Mouse (Mus musculus) lung, postnatal 10 days (tissue): ENCODE measurements around the gene Arhgef19.

Source experiments
- DNase-seq: peaks from one replicate; pipeline ENCODE4 v3.0.0; 2021

The Arhgef19 gene

DNA sequence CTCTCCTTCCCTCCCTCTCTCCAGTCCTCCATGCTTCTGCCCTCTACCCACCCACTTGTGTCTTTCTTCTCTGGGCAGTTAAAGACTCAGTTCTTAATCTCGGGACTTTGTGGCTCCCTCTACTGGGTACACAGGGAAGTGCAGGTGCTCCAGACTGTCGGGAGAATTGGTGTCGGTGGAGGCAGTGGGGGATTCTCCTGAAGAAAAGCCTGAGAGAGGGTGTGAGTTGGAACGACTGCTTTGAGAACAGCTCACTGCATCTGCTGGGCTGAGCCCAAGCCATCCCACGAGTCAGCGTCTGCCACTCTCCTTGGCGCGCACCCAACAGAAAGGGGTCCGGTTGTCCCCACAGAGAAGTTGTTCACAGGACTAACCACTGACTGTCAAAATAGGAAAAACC is 28.5 kb downstream of the Arhgef19 start:
- peak; percentile 85 for DNase-seq

DNA sequence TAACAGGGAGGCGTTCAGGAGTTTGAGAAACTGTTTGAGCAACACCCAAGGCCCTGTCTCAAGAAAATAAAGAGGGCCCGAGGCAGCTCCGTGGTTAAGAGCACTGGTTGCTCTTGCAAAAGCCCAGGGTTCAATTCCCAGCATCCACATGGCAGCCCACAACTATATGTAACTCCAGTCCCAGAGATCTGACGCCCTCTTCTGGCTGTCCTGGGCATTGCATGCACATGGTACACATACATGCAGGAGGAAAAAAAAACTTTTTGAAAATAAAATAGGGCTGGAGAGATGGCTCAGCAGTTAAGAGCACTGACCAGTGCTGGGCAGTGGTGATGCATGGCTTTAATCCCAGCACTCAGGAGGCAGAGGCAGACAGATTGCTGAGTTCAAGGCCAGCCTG is 29.1 kb downstream of the Arhgef19 start:
- DNase-seq = no peak

DNA sequence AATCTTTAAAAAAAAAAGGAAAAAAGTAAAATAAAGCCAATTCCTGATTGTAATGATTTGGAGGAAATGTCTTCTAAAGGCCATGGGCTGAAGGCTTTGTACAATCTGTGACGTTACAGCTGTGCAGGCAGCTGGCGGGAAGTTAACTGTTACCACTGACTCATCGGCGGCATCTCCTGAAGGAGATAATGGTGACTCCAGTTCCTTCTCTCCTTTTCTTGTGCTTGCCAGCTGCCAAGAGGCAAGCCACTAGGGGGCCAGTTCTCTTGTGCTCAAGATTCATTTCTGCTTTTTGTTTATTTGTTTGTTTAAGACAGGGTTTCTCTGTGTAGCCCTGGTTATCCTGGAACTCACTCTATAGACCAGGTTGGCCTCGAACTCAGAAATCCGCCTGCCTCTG is 29.8 kb downstream of the Arhgef19 start:
- no peak for DNase-seq

DNA sequence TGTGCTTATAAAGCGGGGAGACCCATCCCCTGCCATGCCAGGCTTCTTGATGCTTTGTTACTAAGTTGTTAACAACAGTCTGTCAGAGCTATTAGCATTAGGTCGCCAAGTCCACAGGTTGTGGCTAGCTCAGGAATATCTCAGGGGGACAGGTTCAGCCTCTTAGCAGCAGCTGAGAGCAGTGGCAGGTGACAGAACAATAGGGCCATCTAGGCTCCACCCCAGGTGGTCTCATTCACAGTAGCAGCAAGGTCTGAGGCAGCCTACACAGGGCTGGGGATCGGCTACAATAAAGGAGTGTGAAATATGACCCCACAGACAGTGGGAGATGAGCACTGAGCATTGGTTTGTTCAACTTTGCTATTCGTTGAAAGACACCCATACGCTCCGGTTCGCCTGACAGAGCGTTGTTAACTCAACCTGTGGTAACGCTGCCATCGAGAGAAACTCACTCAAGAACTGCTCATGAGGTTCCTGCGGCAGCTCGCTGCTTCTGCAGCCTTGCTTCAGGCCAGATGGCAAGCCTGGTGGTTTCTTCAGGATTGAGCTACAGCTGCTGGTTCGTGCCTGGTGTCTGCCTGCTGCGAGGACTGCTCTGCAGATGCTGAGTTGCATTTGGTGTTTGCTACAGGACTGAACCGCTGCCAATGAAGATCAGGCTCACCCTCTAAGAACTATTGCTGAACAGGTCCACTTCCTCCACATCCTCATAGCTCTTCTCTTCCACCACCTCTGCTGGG is 31.1 kb downstream of the Arhgef19 start:
- no peak for DNase-seq

DNA sequence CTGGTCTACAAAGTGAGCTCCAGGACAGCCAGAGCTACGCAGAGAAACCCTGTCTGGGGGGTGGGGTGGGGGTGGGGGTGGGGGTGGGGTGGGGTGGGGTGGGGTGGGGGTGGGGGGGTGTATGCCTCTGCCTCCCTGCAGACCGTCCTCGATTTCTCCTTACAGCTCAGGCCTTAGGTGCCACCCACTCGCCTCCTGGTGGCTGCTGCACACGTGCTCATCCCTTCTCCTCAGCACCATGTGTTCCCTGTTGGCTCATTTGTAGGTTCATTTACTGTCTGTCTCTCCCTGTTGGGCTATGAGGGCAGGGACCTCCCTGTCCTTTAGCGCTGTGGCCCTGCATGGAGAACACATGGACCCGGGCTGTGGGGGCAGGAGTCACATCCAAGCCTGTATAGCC is 31.9 kb downstream of the Arhgef19 start:
- no peak for DNase-seq

DNA sequence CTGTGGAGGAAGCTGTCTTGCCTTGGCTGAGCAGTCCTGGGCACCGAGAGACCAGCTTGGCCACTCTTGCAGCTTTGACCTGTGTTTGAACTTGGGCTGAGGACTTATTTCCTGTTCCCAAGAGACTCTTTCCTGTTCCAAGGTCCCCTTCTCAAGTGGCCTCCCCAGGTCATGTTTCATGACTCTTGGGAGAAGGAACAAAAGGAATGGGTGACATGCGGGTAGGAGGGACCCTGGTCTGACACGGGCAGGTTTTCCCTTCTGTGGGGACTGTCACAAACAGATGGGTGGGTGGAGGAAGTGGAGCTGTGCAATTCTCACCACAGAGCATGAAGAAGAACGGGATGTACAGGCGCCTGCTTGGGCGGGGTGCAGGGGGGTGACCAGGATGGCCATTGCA is 32.4 kb downstream of the Arhgef19 start:
- peak; percentile 56 for DNase-seq

DNA sequence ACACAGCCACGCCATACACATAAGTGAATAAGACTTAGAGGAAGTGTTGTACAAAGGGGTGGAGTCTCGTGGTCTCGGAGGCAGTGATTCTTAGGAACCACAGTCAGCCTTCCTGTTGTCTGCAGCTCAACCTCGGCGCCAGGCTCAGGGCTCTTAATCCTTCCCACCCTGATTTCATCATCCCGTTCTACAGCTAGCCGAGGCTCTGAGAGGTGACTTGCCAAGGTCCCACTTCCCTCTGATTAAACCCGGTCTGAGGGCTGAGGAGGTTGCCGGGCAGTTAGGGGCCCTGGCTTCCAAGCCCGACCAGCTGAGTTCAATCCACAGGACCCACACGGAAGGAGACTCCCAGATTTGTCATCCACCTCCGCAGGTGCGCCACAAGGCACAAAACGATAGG is 33.6 kb downstream of the Arhgef19 start:
- peak; percentile 66 for DNase-seq

DNA sequence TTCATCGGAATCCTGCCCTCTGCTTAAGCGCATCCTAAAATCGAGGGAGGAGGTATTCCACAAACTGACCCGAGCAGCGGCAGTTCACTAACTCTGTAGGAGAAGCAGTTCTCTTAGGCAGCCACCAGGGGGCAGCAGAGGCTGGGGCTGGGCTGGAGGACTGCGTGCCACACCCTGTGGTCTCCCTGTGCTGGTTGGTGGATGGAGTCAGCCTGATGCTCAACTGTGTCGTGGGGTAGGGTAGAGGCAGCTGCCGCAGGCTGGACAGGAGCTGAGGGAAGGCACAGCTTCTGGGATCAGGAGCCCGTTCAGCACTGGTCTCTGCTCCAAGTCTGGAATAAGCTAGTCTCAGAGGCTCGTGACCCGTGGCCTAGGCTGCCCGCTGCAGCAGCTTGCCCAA is 34.0 kb downstream of the Arhgef19 start:
- DNase-seq = peak; percentile 93

DNA sequence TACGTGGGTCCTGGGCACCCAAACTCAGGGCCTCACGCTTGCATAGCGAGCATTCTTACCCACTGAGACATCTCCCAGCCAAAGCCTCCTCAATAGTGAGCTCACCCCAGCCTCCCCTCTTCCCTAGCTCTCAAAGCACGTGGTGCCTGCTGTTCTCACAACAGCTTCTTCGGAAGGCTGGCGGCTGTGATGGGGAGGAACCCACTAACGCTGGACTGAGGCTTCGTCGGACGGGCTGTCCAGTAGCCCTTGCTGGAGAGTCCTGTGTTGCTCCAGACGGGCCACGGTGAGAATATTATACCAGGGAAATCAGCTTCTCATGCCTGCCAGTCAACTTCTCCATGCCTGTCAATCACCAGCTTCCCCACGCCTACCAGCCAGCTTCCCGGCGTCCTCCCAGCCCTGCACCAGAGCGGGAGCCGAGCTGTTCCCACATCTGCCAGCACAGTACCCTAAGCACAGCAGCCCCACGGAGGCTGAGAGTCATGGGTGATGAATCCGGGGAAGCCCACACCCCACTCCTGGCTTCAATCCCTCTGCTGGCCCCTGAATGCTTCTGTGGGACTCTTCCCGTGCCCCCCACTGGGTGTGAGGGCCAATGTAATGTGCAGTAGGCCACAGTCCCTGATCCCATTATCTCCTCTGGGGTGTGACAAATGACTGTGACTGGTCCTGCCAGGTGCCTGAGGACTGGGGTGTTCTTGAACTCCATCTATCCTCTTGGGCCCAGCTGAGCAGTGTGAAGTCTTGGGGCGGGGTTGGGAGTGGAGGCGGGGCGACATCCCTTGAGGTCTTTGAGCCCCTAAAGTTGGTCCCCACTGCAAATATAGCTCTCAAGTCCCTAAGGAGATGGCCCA is 35.4 kb downstream of the Arhgef19 start:
- no peak for DNase-seq

DNA sequence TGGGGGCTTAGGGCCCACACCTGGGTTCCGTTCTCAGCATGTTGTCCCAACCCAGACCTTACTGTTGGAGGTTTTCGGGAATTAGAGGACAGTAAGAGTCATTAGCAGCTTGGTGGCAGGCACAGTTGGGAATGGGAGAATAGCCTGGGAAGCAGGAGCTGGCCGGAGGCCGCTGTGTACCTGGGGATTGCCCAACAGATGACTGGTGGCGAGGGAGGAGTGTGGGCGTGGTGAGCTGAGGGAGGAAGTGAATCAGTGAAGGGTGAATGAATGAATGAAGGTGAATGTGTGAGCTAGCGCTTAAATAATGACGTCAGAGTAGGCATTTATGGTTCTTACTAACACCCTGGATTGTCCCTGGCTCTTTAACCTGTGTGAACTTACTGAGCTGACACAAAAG is 37.9 kb downstream of the Arhgef19 start:
- no peak for DNase-seq

DNA sequence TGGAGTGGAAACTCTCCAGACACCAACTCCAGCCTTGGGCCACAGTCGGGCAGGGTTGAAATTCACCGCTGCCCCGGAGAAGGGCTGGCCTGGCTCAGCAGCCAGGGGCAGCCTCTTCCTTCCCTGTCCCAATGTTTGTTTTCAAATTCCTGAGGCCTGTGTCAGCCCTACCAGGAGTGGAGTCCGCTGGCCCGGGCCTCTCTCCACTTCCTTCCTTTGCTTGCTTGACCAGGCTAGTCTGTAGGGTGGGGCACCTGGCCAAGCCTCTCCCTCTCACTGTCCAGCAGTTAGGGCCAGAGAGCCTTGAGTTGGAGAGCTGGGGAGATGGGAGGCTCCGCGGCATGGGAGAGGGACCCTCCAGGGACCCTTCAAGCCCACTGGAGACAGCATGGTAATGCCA is 38.9 kb downstream of the Arhgef19 start:
- peak; percentile 95 for DNase-seq

DNA sequence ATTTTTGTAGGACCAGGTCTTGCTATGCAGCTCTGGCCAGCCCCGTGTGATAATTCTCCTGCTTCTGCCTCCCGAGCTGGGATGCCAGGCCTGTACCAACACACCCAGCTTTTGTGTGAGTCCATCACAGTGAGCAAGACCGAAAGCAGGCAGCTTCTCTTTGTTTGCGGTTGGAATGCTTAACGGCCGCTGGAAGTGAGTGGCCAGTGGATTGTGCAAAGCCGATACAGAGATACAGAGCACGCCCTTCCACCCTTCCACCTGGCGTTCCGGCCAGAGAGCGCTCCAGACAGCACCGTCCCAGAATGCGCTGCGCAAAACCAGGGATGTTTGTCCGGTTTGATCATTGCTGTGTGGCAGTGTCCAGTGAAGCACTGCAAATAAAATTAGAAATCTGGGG is 40.0 kb downstream of the Arhgef19 start:
- DNase-seq = peak; percentile 69

DNA sequence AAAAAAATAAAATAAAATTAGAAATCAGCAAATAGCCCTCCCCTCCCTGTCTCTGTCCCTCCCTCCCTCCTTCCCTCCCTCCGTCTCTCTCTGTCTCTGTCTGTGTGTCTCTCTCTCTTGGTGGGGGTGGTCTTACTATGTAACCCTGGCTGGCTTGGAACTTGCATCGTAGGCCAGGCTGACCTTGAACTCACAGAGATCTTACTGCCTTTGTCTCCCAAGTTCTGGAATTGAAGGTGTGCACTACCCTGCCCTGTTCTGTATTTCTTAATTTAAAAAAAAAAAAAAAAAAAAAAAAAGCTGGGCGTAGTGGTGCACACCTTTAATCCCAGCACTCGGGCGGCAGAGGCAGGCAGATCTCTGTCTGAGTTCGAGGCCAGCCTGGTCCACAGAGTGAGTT is 40.5 kb downstream of the Arhgef19 start:
- no peak for DNase-seq

DNA sequence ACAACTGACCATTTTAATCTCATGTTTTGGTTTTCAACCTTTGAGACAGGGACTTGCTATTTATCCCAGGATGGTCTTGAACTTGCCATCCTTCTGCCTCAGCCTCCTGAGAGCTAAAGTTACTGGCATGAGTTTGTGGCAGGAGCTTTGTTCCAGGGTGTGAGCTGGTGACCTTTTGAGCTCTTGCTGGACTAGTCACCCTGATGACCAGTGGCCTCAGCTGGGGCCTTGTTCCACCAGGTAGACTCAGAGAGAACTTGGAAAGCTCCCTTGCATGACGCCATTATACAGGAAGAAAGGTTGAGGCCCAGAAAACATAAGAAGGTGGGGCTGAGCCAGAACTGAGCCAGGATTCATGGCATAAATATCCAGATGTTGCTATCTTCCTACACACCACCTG is 41.2 kb downstream of the Arhgef19 start:
- DNase-seq = no peak

DNA sequence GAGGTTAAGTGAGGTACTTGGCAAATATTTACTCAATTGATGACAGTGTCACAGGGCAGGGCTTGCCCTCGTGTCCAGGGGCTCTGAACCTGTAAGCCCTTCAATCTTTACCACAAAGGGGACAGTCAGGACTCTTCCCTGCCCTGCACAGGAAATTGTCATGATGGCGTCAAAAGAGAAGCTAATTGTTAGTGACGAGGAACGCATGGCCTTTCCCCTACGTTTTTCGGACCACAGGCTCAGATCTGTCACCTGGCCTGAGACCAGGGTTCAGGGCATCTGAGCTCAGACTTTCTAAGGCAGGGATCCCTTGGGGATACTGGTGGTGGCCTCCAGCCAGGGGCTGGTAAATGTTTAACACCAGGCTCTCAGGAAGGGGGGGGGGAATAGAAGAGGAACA is 41.9 kb downstream of the Arhgef19 start:
- peak; percentile 50 for DNase-seq

DNA sequence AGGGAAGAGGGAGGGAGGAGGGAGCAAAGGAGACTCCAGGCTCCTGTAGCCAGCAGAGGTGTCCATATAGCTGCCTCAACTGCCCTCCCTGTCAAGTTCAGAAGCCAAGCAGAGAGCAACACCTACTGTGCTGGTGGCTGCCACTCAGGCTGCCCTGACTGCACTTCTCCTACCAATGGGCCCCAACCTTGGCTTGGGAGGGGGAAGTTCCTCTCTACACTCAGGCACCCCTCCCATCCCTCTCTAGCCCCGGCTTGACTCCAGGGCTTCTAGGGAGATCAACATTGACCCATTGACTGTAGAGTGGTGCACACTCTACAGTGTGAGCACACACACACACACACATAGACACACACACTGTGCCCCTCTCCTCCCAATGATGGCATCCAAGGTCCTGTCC is 42.3 kb downstream of the Arhgef19 start:
- DNase-seq = no peak

DNA sequence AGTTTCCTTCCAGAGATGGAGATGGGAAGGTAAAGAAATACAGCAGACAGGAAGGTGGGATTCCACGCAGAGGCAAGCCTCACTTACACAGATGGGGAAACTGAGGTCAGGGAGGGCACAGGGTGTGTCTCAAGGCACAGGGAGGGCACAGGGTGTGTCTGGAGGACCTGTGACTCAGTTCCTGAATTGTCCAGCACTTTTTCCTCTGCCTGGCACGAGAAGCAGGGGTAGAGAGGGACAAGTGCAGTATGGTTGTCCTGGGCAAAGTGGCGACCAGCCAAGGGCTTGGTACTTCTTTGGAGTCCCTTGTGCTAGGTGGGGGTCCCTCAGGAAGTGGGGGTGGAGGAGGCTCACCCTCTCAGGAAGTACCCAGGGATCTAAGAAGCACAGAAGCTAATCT is 42.8 kb downstream of the Arhgef19 start:
- DNase-seq = no peak

DNA sequence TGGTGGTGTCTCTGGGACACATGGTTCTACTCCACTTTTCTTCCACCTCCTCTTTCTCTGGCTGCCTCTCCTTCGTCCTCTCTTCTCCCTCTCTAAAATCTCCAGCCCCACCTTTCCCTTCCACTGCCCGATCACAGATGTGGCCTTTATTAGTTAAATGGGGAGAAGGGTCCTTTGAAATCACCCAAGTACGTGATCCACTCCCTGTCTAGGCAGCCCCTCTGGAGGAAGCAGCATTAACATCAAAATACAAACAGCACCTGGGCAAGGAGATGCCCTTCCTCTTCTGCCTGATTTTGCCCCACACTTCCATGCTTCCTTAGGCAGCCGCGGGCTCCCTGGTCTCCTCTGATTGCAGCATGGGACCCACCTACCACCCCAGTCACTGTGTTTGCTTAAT is 43.3 kb downstream of the Arhgef19 start:
- DNase-seq = no peak

DNA sequence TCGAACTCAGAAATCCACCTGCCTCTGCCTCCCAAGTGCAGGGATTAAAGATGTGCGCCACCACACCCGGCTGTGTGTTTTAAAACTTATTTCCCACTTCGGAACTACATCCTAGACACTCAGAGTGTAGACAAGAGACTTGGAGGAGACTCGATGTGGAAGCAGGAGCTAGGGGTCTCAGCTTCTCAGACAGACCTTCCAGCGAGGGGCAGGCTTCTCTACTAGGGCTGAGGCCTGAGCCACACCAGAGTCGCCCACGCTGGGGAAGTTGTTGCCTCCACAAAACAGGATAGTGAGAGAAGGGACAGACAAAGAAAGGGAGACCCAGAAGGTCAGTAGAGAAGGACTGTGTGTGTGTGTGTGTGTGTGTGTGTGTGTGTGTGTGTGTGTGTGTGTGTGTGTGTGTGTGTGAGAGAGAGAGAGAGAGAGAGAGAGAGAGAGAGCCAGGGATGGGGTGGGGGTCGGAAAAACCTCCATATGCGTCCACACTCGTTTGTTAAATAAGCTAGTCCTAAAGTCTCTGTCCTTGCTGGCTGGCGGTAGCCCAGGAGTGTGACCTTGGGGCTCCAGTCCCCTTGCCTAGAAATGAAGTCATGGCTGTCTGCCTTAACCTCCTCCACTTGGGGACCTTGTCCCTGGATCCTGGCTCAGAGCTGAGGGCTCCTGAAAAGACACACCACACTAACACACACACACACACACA is 44.0 kb downstream of the Arhgef19 start:
- no peak for DNase-seq

DNA sequence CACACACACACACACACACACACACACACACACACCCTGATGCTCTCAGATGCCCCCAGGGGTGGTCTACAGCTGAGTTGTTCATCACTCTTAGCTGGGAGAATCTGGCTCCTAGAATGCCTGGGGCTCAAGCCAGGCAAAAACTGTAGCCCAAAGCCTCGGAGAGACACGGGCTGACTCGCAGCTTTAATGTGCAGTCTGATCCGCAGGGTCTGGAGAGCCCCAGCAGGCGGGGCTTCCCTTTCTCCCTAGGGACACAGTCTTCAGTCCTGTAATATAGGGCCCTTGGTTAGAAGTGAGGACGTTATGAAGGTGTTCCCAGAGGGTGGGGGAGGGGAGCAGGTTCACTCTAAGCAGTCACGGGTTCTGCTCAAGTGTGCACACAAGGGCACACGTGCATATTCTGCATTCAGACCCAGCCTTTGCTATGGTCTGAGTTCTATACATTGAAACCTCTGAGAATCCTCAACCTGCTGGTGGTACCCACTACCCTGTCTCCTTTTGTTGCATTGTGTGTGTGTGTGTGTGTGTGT is 44.6 kb downstream of the Arhgef19 start:
- no peak for DNase-seq

DNA sequence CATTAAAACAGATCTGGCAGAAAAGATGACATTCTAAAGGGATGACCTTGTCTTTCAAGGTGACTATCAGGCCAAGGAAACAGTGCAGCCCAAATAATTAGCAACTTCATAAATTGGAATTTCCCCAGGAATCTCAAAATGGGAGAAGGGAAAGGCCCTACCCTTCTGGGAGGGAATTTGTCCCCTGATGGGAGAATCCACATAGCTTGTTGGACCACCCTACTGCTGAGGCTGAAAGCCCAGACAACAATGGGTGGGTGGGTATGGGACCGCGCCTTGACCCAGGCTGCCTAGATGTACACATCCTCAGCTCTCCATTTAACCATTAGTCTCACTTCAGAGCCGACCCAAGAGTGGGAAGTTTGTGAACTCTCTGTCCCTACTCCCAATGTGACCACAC is 45.2 kb downstream of the Arhgef19 start:
- DNase-seq = no peak

DNA sequence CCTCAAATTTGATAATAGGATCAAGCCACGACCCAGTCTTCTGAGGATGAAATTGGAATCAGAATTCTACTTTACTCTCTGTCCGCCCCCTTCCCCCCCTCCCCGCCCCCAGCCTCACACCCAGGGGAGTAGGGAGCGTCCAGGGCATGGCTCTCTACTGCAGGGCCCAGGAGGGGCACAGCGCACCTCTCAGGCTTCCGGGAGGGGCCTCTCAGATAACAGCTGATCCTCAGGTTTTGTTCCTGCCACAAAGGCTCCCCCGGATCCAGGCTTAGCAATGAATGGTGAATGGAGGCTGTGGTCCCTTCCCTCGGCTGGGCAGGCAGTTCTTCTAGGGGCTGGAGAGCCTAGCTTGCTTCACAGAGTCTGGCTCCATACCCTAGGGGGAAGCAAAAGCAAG is 45.8 kb downstream of the Arhgef19 start:
- no peak for DNase-seq

DNA sequence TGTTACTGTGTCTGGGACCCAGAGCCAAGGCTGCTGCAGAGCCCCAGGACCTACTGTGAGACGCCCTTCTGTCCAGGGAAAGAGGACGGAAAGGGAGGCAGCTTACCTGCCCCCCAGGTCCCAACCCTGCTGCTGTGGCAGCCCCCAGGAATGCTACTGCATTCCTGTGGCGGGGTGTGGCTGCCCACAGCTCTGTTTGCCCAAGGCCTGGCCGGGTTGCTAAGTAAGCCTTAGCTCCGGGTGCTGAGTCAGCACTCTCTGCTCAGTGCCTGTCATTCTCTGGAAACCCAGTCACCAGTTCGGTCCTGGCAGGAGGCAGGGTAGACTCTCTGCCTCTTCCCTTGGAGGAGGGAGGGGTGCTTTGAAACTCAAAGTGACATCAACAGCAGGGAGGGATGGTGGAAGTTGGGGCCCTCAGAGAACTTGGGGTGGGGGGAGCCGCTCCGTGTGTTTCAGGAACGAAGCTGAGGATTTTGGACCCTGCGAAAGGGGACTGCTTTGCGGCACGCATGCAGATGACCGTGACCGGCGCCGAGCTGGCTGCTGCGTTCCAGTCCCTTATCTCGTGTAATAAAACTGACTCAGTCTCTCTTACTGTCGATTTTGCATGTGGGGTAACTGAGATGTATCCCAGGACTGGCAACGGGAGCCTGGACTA is 47.7 kb downstream of the Arhgef19 start:
- peak; percentile 73 for DNase-seq
